Mouse (Mus musculus): ENCODE results near the gene Tmem143.

DNA sequence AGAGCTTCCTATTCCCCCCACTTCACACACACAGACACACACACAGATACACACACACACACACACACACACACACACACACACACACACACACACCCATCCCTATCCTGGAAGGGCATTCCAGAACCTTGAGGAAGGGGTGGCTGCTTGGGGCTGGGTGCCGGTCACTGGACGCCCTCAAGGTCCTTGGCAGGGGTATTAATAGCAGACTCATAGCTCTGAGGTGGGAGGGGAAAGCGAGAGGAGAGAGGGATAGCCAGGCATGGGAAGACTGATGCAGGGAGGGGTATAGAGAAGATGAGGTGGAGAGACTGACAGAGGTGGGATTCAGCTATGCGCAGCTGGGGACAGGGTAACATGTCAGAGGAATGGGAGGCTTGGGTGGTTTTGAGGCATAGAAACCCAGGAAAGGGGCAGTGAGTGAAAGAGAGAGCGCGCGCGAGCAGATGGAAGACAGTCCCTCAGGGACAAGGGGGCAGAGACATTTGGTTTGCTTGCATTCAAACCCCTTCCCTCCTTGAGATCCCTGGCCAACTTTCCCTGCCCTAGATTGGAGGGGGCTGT is 27.6 kb upstream of the Tmem143 start:
- TF ChIP-seq CTCF (IDR thresholded peaks at IDR 0.05; ENCODE audit: borderline replicate concordance, insufficient read depth, low read depth, low read length) (no peak), POLR2A (IDR thresholded peaks at IDR 0.05; ENCODE audit: borderline replicate concordance, insufficient read depth, low read length) (no peak)
